Mouse (Mus musculus) kidney, embryonic 15.5 days (tissue): ENCODE measurements around the gene Kcnt2. TPM values are rescaled to one million over a fixed set of nuclear protein-coding genes. Genes with fewer than 3 reads are reported as not detected.

ENCODE experiments used
- ATAC-seq: fragments of 200-750 bp; cut with Nextera tagmentation; replicated peaks from 2 replicates; pipeline ENCODE4 v1.8.0; 2017; ENCODE audit warnings: moderate TSS enrichment; ENCODE audit not compliant: low FRiP score
- H3K27ac ChIP-seq: fragments of 300-500 bp; sonication (generic); 2 replicates; pipeline ENCODE4 v1.5.1; 2015; ENCODE audit warnings: mild to moderate bottlenecking, inconsistent platforms
- H3K27me3 ChIP-seq: fragments of 300-500 bp; sonication (generic); 2 replicates; pipeline ENCODE4 v1.6.1; 2015; ENCODE audit warnings: inconsistent platforms
- H3K36me3 ChIP-seq: fragments of 300-500 bp; sonication (generic); 2 replicates; pipeline ENCODE4 v1.6.1; 2015; ENCODE audit warnings: inconsistent platforms
- H3K4me1 ChIP-seq: fragments of 300-500 bp; sonication (generic); 2 replicates; pipeline ENCODE4 v1.6.1; 2015; ENCODE audit warnings: inconsistent platforms
- H3K4me2 ChIP-seq: fragments of 300-500 bp; sonication (generic); 2 replicates; pipeline ENCODE4 v1.6.1; 2015; ENCODE audit warnings: moderate library complexity, mild to moderate bottlenecking, inconsistent platforms
- H3K4me3 ChIP-seq: fragments of 300-500 bp; sonication (generic); replicated peaks from 2 replicates; pipeline ENCODE4 v1.5.1; 2015; ENCODE audit warnings: mild to moderate bottlenecking, inconsistent platforms
- H3K9ac ChIP-seq: fragments of 300-500 bp; sonication (generic); 2 replicates; pipeline ENCODE4 v1.6.1; 2015; ENCODE audit warnings: mild to moderate bottlenecking, inconsistent platforms
- H3K9me3 ChIP-seq: fragments of 300-500 bp; sonication (generic); replicated peaks from 2 replicates; pipeline ENCODE4 v1.6.1; 2016; ENCODE audit warnings: inconsistent platforms
- WGBS: fragments of 180-500 bp; shearing (Covaris S2); methylation state at CpG from one replicate; pipeline ENCODE4 v1.1.7; 2015; ENCODE audit warnings: mixed read lengths; 5-methylcytosine and 5-hydroxymethylcytosine counted together
- polyA plus RNA-seq: library from polyadenylated mRNA; unstranded; fragments of >200 nt; fragmentation: Nextera tagmentation; extraction: Ambion mirVana; gene quantifications from 2 replicates; pipeline ENCODE4 v1.2.1, GENCODE M21; 2015

The Kcnt2 gene
- polyA plus RNA-seq, 1 experiment from 2014 or later: 3.8 TPM

DNA sequence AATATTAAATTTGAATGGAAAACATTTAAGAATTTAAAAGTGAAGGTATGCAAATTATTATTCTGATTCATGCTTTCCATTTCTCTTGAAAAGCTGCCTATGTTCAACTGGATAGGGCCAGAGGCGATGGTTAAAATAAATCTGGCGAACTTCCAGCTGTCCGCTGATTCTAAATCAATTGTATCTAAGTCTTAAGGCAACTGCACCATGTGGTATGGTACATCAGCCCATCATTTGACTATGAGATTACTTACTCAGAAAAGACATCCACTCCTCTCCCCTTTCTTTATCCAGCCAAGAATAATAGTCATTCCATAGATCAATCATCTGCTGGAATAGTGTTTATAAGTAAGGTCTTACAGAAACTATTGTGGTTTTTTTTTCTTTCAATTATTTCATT lies 205.5 kb downstream of the Kcnt2 start:
- no peaks in the 10 kb centered on the region for H3K36me3 ChIP-seq
- no peak overlapping the region for H3K9ac ChIP-seq
- no peak overlapping the region for H3K4me2 ChIP-seq
- H3K4me3 ChIP-seq: no peak overlapping the region
- H3K27ac ChIP-seq: no peak overlapping the region
- no peaks in the 10 kb centered on the region for H3K9me3 ChIP-seq
- no peaks in the 10 kb centered on the region for H3K4me1 ChIP-seq
- ATAC-seq: peak; percentile 87
- WGBS: 58% methylated on average over 3 of the region's 3 CpGs
- no peaks in the 10 kb centered on the region for H3K27me3 ChIP-seq

GRCm38 (mm10) chr1:140451924-140452323 lies 206.0 kb downstream of the Kcnt2 start:
- ATAC-seq: peak; percentile 81

DNA sequence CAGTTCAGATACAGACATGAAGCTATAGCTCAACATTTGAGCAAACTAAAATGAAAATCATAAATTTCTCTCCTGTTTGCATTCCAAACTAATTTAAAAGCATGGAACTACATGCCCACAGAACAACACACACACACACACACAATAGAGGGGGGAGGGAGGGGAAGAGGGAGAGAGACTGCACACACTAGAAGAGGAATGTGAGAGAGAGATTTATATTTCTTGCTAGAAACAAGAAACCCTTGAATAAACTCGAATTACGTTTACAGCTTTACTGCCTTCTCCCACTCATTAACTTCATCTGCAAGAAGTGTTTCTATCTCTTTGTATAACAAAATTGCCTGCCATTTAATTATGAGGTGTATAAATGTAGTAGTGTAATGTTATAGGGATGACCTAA lies 209.9 kb downstream of the Kcnt2 start:
- Histone ChIP-seq H3K4me2 (no peak overlapping the region), H3K4me3 (no peak overlapping the region), H3K36me3 (no peaks in the 10 kb centered on the region), H3K4me1 (no peaks in the 10 kb centered on the region), H3K27ac (no peak overlapping the region), H3K9ac (no peak overlapping the region), H3K9me3 (no peaks in the 10 kb centered on the region), H3K27me3 (no peaks in the 10 kb centered on the region)
- no peak for ATAC-seq
- WGBS: 7% methylated on average over 2 of the region's 2 CpGs

More at GRCm38 (mm10) chr1:140451924-140452323, 206.0 kb downstream of the Kcnt2 start:
- Histone ChIP-seq H3K27me3 (no peaks in the 10 kb centered on the region), H3K9ac (no peak overlapping the region), H3K4me1 (no peaks in the 10 kb centered on the region), H3K36me3 (no peaks in the 10 kb centered on the region), H3K9me3 (no peaks in the 10 kb centered on the region), H3K27ac (no peak overlapping the region), H3K4me2 (no peak overlapping the region), H3K4me3 (no peak overlapping the region)
- 62% methylated on average over 1 of the region's 1 CpGs for WGBS

DNA sequence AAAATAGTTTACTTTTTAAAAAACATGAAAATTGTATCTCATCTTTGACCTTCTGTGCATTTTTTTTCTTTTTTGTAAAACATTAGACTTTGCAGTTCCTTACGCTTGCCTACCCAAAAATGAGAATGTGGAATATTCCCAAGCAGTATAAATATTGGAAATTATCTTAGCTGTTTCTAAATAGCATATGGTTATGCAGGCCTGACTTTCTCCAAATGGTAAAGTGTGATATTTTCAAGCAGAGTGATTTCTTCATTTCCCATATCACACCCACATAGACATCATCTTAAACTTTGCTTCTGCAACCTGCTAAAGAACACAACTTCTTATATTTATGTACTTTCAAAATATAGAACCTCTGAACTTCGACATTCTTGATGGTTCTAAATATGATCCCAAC lies 210.9 kb downstream of the Kcnt2 start:
- H3K9ac ChIP-seq: no peak overlapping the region
- H3K27me3 ChIP-seq: no peaks in the 10 kb centered on the region
- no peak overlapping the region for H3K4me3 ChIP-seq
- no peaks in the 10 kb centered on the region for H3K9me3 ChIP-seq
- ATAC-seq: no peak
- no peak overlapping the region for H3K4me2 ChIP-seq
- 90% methylated on average over 2 of the region's 2 CpGs for WGBS
- no peak overlapping the region for H3K27ac ChIP-seq
- no peaks in the 10 kb centered on the region for H3K36me3 ChIP-seq
- H3K4me1 ChIP-seq: no peaks in the 10 kb centered on the region

- H3K9ac ChIP-seq: no peak overlapping the region
- WGBS: 88% methylated on average over 4 of the region's 4 CpGs
- H3K27ac ChIP-seq: no peak overlapping the region
- no peaks in the 10 kb centered on the region for H3K27me3 ChIP-seq
- no peak overlapping the region for H3K4me3 ChIP-seq
- no peak overlapping the region for H3K4me2 ChIP-seq
- ATAC-seq: no peak
- no peaks in the 10 kb centered on the region for H3K4me1 ChIP-seq
- no peaks in the 10 kb centered on the region for H3K9me3 ChIP-seq
- H3K36me3 ChIP-seq: no peaks in the 10 kb centered on the region
Observed at GRCm38 (mm10) chr1:140468315-140468714, 222.4 kb downstream of the Kcnt2 start.

DNA sequence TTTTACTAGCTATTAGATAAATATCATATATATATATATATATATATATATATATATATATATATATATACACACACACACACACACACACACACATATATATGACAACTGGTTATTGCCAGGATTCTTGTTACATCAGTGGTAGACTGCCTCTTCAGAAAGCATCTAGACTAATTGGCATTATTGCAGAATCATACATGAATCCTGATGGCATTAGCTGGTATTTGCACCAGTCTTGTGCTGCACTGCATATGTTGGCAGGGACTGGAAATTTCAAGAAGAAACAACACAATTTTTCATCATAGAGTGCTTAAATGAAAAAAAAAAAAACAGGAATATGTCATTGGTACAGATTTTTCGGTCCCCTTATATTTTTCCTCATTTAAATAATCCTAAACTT lies 223.6 kb downstream of the Kcnt2 start:
- 89% methylated on average over 1 of the region's 1 CpGs for WGBS
- H3K9me3 ChIP-seq: no peaks in the 10 kb centered on the region
- ATAC-seq: no peak
- H3K4me1 ChIP-seq: no peaks in the 10 kb centered on the region
- H3K9ac ChIP-seq: no peak overlapping the region
- H3K36me3 ChIP-seq: no peaks in the 10 kb centered on the region
- H3K27ac ChIP-seq: no peak overlapping the region
- no peak overlapping the region for H3K4me2 ChIP-seq
- H3K4me3 ChIP-seq: no peak overlapping the region
- no peaks in the 10 kb centered on the region for H3K27me3 ChIP-seq

DNA sequence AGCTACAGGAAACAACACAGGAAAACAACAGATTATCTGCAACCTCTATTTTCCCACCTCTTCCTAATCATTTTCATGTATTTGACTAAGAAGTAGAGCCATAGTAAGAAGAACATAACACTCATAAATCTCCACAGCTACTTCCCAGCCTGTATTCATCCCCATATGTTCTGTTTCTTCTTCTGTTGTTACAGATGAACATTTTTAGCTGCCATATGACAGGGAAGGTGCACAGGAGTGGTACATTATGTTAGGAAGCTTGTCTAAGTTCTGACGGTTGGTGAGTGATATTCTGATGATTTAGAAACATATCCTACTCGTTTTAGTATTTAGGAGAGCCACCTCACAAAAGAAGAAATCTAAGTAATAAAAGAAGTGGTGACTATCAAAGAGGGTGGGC lies 231.0 kb downstream of the Kcnt2 start:
- Histone ChIP-seq H3K4me3 (no peak overlapping the region), H3K4me1 (no peaks in the 10 kb centered on the region), H3K9ac (no peak overlapping the region), H3K27me3 (no peaks in the 10 kb centered on the region), H3K27ac (no peak overlapping the region), H3K9me3 (no peaks in the 10 kb centered on the region), H3K36me3 (no peaks in the 10 kb centered on the region), H3K4me2 (no peak overlapping the region)
- 71% methylated on average over 2 of the region's 2 CpGs for WGBS
- no peak for ATAC-seq

DNA sequence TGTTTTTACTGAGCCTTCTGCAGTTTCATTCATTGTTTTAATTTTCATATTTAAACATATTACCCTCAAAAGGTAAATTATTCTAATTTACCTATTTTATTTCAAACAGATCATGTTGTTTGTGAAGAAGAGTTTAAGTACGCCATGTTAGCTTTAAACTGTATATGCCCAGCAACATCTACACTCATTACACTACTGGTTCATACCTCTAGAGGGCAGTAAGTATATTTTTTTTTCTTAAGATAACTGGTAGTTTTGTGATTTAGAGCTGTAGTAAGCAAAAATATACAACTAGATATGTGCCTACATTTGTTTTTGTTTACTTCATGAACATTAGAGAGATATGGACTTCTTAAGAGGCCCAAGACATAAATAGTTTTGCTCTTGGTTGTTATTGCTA lies 238.1 kb downstream of the Kcnt2 start:
- no peaks in the 10 kb centered on the region for H3K27me3 ChIP-seq
- H3K4me1 ChIP-seq: no peaks in the 10 kb centered on the region
- no peaks in the 10 kb centered on the region for H3K36me3 ChIP-seq
- H3K4me2 ChIP-seq: no peak overlapping the region
- no peak overlapping the region for H3K27ac ChIP-seq
- H3K4me3 ChIP-seq: no peak overlapping the region
- 93% methylated on average over 1 of the region's 1 CpGs for WGBS
- no peak for ATAC-seq
- H3K9ac ChIP-seq: no peak overlapping the region
- H3K9me3 ChIP-seq: no peaks in the 10 kb centered on the region

GRCm38 (mm10) chr1:140489816-140490215 lies 243.9 kb downstream of the Kcnt2 start:
- Histone ChIP-seq H3K4me2 (no peak overlapping the region), H3K9ac (no peak overlapping the region), H3K9me3 (no peaks in the 10 kb centered on the region), H3K27me3 (no peaks in the 10 kb centered on the region), H3K4me1 (no peaks in the 10 kb centered on the region), H3K4me3 (no peak overlapping the region), H3K36me3 (no peaks in the 10 kb centered on the region), H3K27ac (no peak overlapping the region)
- no peak for ATAC-seq
- WGBS: 66% methylated on average over 2 of the region's 2 CpGs

DNA sequence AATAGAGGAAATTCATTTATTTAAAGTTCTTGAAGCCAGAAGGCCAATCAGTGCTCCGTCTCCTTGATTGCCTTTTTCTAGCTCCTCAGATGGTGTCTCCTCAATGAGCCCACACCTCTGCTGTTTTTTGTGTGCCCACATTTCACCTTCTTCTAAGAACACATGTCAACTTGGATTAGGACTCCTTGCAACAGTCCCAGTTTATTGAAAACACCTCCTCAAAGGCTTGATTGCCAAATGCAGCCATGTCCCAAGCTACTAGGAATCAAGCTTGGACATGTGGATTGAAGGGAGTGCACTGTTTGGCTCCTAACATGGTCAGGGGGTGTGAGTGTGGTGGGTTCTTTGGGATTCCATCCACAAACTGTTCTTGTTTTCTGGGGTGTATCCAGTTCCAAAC lies 245.4 kb downstream of the Kcnt2 start:
- H3K9ac ChIP-seq: no peak overlapping the region
- H3K27me3 ChIP-seq: no peaks in the 10 kb centered on the region
- no peaks in the 10 kb centered on the region for H3K36me3 ChIP-seq
- no peak overlapping the region for H3K27ac ChIP-seq
- 81% methylated on average over 1 of the region's 1 CpGs for WGBS
- ATAC-seq: no peak
- no peaks in the 10 kb centered on the region for H3K9me3 ChIP-seq
- H3K4me1 ChIP-seq: no peaks in the 10 kb centered on the region
- H3K4me2 ChIP-seq: no peak overlapping the region
- no peak overlapping the region for H3K4me3 ChIP-seq

DNA sequence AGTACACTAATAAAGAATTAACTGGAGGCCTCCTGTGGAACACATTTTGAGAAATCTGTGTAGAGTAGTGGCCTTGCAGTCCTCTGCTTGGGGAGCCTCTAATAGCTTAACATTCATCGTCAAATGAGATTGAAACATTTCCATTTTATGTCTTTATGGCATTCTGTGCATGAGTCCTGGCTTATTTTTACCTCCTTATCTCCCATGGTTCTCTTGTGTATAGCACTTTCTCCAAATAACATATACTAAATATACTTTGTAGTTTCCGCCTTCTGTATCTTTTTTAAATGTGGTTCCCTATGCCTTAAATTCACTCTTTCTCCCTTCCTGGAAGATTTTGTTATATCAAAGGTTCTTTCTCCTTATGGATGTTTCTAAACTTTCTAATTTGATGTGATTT lies 246.3 kb downstream of the Kcnt2 start:
- 76% methylated on average over 2 of the region's 2 CpGs for WGBS
- Histone ChIP-seq H3K9me3 (no peaks in the 10 kb centered on the region), H3K36me3 (no peaks in the 10 kb centered on the region), H3K4me1 (no peaks in the 10 kb centered on the region), H3K27me3 (no peaks in the 10 kb centered on the region), H3K27ac (no peak overlapping the region), H3K4me3 (no peak overlapping the region), H3K4me2 (no peak overlapping the region), H3K9ac (no peak overlapping the region)
- no peak for ATAC-seq

DNA sequence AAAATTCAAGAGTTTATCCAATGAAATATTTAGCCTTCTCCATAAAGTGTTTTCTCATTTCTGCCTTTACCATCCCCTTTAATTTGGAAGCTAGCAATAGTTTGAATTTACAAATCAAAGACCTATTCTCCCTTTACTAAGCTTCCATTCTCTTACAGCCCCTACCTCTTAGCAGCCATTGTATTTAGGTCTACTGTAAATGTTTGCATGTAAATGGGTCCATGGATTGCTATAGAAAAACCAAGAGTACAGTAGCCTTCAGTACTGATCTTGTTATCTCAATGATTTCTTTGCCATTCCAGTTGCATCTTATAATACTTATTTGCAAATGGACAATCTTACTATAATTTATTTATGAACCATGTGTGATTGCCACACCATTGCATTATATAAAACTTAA lies 267.5 kb downstream of the Kcnt2 start:
- H3K4me1 ChIP-seq: no peaks in the 10 kb centered on the region
- H3K9me3 ChIP-seq: no peaks in the 10 kb centered on the region
- H3K27ac ChIP-seq: no peak overlapping the region
- H3K9ac ChIP-seq: no peak overlapping the region
- ATAC-seq: no peak
- H3K4me2 ChIP-seq: no peak overlapping the region
- no peak overlapping the region for H3K4me3 ChIP-seq
- H3K36me3 ChIP-seq: no peaks in the 10 kb centered on the region
- H3K27me3 ChIP-seq: no peaks in the 10 kb centered on the region

DNA sequence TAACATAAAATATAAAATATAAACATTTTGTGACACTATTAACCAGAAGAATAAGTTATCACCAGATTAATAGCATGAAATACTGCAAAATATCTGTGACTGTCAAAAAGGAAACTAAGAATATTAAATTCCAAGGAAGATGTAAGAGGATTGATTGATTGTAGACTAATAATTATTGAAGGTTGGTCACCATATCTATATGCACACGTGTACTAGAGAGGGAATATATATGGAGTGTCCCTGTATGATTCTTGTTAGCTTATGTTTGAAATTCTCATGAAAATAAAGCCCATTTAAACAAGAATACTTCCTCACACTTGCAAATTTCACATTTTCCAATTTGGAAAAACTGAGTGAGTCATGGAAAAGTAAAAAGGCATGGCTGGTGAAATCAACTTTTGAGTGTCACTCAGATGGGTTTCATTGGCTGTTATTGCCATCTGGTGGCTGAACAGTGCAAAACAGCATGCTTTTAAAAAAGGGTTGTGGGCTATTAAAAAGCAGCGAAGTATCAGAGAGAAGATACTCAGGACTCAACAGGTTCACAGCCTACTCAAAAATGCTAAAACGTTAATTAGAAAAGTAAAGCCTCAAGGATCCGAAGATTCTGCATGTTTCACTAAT lies 285.4 kb downstream of the Kcnt2 start:
- H3K9me3 ChIP-seq: no peaks in the 10 kb centered on the region
- H3K27ac ChIP-seq: no peak overlapping the region
- no peak overlapping the region for H3K4me2 ChIP-seq
- no peak overlapping the region for H3K4me3 ChIP-seq
- ATAC-seq: no peak
- H3K36me3 ChIP-seq: no peaks in the 10 kb centered on the region
- H3K9ac ChIP-seq: no peak overlapping the region
- no peaks in the 10 kb centered on the region for H3K27me3 ChIP-seq
- no peaks in the 10 kb centered on the region for H3K4me1 ChIP-seq
- WGBS: 36% methylated on average over 4 of the region's 4 CpGs
